Mouse (Mus musculus) gastrocnemius, postnatal 36 days (tissue): ENCODE data around the gene Fga. TPM values are rescaled to one million over a fixed set of nuclear protein-coding genes. Genes with fewer than 3 reads are reported as not detected.

Experiments used
- DNase-seq, 2 experiments: peaks; one replicate each; pipeline ENCODE4 v3.0.0; 2022
- intact Hi-C: fragments of 180-260 bp; cut with DNase I; formaldehyde crosslinking; loops from one replicate; pipeline ENCODE4 v1.15.1; 2025
- long read RNA-seq, 2 experiments: library from polyadenylated mRNA; stranded (forward); transcript quantifications; one replicate each; pipeline ENCODE4 v2.0.0; 2021
- total RNA-seq, 2 experiments: library from RNA; stranded (reverse); gene quantifications; 2 replicates each; pipeline ENCODE4 v1.2.3; 2021

Gene Fga
- under 1 TPM in 1 of 2 experiments, not detected in 1; 0.59 TPM for total RNA-seq
- long read RNA-seq, experiment 1, result 0 reads
- long read RNA-seq, experiment 2, result 0 reads

DNA sequence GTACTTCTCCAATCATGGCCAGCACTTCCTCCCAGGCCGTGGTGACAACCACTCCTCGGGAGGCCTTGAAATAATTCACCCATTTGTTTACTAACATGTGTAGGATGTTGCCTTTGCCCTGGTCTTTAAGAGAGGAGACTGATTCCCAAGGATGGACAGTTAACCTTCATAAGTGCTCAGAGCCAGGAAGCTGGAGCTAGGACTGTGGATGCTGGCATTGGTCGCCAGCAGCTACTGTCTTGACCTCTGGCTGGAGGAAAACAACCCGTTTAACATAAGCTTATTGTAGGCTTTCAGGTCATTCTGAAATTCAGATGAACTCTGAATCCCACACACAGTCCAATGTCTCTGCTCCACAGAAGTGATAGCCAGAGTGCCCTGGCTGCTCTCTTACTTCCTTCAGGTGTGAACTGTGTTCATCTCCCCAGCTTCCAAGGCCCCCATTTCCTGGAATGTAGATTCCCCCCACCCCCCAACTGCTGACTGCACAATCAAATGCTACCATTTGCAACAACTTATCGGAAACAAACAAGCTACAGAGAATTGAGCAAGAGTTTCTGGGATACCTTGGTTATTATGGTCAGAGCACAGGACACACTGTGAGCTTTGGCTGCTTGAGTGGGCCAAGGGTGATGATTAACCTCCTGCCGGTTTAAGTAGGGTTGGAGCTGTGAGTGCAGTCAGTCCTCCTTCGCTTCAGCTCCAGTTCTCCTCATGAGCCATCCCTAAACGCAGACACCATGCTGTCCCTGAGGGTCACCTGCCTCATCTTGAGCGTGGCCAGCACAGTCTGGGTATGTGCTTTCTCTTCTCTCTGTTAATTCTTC is at the start of gene Fga:
Gene Fga, plus strand, starts transcription at position 602 of the 827 bp plus-strand sequence.
- intact Hi-C loops, result no loop called here

DNA sequence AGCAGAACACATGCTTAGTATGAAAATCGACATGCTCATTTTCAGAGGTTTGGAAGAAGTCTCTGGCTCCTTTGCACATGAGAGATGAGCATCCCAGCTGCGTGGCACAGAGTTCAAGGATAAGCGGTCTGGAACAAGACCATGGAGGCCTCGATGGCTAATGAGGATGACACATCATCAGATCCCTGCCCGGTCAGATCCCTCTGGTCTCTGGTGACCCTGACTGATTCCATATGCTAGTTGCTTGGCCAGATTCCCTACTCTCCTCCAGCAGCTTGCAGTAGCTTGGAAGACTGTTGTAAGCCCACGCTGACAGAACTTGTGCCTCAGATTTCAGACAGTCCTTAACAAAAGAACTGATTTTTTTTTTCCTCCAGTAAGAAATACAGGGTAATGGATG is 45.1 kb upstream of the Fga start:
- DNase-seq, result peak in 1 of 2 experiments; percentile 21
- intact Hi-C loops, result no loop called here

More for the DNA sequence above, at the start of gene Fga:
- DNase-seq, result no peak

DNA sequence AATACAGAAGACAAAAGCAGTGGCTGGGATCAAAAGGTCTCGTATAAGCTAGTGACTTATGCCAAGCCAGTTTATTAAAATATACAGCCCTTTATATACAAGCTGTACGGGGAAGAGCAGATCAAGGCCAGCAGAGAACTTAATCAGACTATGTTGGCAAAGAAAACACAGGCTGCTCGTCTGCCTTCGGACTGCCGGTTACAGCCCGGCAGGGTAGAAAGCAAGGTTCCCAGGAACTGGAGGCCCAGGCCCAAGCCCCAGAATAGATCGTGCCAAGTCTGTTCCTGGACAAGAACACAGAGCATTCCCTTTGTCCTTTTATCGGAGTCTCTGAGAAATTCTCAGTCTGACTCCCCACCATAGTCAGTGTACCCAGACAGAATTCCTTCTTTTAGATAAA is 44.0 kb upstream of the Fga start:
- intact Hi-C loops, result no loop called here
- DNase-seq, result no peak

DNA sequence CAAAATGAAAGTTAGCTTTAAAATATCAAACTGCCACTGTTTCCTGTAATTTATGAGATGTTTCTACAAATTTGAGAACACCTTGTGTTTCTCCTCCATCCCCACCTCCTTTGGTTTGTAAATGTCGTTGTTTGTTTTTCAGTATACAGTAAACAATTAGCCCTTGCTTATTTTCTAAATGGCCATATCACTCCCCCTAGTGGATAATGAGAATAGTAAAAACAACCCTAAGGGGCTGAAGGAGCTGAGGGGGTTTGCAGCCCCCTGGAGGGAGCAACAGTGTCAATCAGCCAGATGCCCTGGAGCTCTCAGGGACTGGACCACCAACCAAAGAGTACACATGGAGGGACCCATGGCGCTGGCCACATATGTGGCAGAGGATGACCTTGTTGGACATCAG is 41.0 kb upstream of the Fga start:
- no peak for DNase-seq
- intact Hi-C loops, result loop anchor here (5.0 kb wide), 1 partner anchor 108 kb away; the partner anchor contains the start of gene Rbm46

DNA sequence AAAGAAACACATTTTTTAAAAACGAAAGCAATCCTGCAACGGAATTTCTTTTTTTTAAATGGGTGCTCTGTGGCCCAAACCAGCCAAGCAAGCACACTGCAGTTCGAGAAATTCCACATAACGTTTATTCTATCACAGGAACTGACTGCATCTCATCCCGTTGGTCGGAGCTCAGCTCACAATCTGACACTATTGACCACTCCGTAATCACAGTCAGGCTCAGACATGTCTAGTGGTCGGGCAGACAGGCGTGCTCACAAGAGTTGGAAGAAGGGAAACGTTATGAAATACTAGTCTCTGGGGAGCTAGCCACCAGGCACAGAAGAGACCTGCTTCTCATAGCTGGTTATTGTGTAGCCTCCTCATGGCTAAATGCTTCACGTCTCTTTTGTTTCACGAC is 33.9 kb upstream of the Fga start:
- DNase-seq, result no peak
- intact Hi-C loops, result no loop called here

DNA sequence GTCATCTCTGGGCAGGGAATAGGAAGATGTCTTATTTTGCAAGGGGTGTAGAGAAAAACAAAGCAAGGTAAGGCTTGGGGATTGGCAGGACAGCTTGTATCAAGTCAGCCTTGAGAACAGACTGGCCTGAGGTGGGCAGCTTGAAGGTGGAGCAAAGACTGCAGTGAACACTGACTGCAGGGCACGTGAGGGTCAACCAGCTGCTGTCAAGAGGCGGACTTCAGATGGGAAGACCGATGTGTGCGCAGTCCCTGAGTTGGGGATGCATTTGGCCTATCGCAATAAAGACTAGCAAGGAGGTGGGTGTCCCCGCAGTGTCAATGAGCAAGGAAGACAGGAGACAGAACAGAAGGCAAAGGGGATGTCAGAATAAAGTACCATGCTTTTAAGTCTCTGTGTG is 32.9 kb upstream of the Fga start:
- intact Hi-C loops, result no loop called here
- no peak for DNase-seq

DNA sequence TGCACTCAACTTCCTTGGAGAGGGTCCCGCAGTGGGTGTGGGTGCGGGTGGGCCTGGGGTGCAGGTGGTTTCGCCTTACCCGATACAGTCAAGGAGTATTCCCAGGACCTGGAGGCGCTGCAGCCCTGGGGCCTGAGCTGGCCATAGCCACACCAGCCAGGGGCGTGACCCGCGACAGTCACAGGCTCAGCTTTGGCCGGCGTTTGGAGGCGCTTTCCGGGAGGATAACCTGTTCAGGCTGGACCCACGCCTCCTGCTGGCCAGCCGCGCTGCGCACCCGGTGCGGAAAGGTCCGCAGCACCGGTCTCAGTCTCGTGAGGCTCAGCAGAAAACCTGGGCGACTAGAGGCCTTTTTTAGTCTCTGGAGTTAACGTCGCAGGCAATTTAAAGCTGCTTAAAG is 30.5 kb upstream of the Fga start:
- intact Hi-C loops, result loop anchor here (5.0 kb wide), 1 partner anchor 277 kb away; no protein-coding TSS in a partner anchor

DNA sequence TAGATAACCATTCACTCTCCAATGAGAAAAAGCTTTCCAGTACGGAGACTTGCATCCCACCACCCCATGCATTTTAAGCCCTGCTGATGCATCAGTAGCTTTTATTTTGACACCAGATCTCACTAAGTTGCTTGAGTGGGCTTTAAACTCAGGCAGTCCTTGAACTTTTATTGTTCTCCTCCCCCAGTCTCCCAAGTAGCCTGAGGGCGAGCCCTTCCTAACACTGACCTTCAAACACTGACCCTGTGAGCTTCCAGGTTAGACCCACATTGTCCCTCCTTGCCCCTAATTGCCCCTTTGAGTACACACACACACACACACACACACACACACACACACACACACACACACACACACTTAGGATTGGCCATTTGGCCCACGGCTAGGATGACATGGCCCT is 29.2 kb upstream of the Fga start:
- DNase-seq, result no peak
- intact Hi-C loops, result loop anchor here (5.0 kb wide), 1 partner anchor 276 kb away; no protein-coding TSS in a partner anchor

More for the DNA sequence above, 30.5 kb upstream of the Fga start:
- peak; percentile 27 to 28 for DNase-seq

DNA sequence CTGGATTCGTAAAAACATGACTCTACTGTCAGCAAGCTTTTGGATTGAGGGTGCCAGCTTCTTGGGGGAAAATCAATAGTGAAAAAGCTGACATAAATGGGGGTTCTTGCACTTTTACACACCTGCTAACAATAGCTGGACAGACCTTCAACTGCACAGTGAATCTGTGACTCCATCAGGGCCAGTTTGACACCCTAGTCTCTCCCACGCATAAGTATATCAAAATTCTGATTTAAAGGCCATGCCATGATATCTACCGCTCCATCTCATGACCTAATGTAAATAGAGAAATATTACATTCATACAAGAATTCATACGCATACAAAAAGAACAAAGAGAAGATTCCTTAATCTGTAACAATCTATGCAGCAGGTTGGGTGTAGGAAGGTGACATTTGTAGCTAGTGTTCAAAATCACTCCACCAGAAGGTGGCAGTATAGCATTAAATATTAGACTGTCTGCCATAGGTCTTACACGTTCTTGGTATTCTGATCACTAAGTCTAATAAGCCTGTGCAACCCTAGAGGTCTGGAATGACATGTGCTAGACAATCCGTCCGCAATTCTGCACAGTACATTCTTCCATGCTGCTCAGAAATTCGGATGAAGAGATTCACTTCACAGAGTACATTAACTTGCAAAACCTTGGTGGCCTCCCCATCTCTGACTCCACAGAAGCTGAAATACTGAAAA is 27.0 kb upstream of the Fga start:
- no peak for DNase-seq
- intact Hi-C loops, result loop anchor here (1.0 to 5.0 kb wide), 2 partner anchors 55 to 273 kb away; no protein-coding TSS in a partner anchor

DNA sequence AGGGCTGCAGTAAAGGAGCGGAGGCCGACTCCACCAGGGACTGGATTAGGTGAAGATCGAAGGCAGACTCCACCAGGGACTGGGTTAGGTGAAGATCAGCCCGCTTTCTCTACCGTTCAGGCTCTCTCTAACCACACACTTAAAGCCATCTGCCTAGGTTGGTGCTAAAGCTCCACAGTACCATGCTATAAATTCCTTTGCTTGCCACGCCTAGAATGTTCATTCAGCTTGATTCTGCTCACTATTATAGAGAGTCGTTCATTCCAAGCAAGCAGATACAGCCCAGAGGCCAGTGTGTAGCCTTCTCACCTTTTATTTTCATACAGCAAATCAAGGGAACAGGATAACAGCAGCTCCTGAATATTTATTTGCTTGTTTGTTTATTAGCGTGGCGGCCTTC is 25.9 kb upstream of the Fga start:
- DNase-seq, result no peak

DNA sequence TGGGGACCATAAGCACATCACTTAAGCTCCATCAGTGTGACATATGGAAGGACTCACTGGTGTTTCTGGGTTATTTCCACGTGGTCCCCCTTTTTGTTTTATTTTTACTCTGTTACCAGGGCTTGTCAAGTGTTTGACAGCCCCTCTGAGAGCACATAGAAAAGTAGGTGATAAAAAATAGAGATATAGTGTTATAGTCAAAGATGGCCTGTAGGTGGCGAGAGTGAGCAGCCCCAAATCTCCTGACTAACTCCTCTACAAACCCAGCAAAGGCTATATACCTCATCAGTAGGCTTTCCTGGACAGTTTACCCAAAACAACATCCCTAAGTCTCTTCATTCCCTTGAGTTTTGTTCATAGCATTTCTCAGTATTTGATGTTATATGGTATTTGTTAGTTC is 23.7 kb upstream of the Fga start:
- no peak for DNase-seq
- intact Hi-C loops, result no loop called here

More for the DNA sequence above, 25.9 kb upstream of the Fga start:
- intact Hi-C loops, result loop anchor here (1.0 to 5.0 kb wide), 3 partner anchors 54 to 272 kb away; no protein-coding TSS in a partner anchor

DNA sequence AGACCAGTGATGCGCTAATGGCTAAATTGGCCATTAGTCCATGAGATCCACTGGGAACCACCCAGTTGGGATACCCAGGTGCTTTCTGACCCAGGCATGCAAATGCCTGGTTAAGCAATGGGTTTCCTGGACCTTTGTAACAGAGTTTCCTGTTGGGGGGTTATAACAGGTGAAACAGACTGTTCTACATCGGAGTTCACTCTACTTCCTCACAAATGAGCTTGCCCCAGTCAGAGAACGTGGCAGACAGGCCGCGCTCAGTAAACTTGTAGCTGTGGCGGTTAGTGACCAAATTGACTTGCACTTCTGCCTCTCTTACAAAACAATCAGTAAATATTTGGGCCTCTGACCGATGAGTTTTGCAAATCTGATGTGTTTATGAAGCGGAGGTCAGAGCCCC is 22.8 kb upstream of the Fga start:
- no peak for DNase-seq
- intact Hi-C loops, result no loop called here

DNA sequence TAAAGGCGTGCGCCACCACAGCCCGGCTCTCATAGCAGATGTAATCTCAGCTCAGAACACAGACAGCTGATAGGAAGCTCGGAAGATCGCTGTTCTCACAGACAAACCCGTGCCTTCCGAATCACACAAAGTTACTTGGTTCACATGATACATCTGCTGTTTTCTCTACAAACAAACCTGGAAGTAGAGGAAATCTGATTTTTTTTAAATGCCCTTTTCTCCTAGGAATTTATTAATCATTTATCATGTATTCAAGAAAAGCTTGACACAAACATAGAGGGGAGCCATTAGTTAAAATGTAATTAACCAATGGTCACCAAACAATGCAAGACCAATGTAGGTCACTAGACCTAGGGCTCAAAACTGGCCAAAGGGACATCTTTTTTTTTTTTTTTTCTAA is 21.1 kb upstream of the Fga start:
- DNase-seq, result no peak
- intact Hi-C loops, result no loop called here

DNA sequence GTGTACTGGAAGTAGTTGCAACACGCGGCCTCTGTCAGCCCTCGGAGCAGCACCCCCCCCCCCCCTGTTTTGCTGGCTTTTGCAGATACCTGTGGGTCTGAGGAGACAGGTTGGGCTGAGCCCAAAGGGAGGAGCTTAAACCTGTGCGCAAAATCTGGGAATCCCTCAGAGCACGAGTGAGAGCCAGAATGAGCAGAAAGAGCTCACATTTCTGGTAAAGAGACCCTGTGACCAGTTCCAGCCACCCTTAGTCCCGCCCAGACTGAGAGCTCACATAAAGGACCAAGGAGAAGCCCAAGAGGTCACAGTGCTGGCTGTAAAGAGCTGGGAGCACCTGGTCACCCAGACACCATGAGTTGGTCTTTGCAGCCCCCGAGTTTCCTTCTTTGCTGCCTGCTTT is 18.3 kb upstream of the Fga start, which contains the start of gene Fgg:
Gene Fgg, plus strand, starts transcription at position 168 of the 400 bp plus-strand sequence.
- intact Hi-C loops, result no loop called here
- no peak for DNase-seq

DNA sequence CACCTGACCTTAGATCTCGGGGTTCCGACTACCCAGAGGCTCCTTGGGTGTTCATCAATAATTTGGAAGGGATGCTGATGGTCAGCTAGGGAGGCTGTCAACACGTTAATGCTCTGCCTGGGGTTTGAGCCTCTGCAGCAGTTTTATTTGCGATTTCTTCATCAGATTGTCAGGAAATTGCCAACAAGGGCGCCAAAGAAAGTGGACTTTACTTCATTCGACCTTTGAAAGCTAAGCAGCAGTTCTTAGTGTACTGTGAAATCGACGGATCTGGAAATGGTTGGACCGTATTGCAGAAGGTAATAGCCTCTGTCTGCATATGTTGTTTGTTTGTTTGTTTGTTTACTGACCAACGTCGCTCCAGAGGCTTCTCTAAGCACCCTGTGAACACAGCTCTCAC is 15.6 kb upstream of the Fga start:
- DNase-seq, result no peak
- intact Hi-C loops, result no loop called here

DNA sequence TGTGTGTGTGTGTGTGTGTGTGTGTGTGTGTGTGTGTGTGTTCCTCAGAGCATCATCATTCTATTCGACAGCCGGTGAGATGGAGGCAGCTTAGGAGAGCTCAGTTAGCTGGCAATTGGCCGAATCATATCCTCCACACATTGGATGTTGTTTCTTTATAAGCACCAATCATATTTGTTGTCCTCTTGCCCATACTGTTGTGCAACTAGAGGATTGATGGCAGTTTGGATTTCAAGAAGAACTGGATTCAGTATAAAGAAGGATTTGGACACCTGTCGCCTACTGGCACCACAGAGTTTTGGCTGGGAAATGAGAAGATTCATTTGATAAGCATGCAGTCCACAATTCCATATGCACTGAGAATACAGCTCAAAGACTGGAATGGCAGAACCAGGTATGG is 14.7 kb upstream of the Fga start:
- DNase-seq, result no peak
- intact Hi-C loops, result no loop called here

DNA sequence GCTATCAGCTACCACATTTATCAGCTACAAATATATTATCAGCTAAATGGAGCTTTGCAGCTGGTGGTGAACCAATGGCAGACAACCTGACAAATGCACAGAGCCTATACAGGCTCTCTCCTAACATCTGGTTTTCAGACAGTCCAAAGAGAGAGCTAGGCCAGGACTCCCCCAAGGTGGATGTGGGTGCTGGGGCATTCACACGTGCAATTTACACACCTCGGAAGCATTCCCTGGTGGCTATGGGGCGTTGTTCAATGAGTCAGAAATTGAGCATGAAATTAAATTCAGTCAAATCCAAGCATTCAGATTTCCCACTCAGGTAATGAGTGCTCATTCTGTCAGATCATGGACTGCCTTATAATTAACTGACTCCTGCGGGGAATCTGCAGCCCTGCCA is 14.3 kb upstream of the Fga start:
- intact Hi-C loops, result no loop called here

DNA sequence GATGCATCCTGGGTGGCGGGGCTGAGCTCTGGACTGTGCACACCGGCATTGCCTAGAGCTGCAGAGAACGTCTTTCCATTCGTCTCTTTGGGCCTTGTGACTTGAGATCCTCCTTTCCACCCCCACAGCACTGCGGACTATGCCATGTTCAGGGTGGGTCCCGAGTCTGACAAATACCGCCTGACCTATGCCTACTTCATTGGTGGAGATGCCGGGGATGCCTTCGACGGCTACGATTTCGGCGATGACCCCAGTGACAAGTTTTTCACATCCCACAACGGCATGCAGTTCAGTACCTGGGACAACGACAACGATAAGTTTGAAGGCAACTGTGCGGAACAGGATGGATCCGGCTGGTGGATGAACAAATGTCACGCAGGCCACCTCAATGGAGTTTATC is 13.2 kb upstream of the Fga start:
- intact Hi-C loops, result no loop called here
- DNase-seq, result no peak

More for the DNA sequence above, 14.3 kb upstream of the Fga start:
- DNase-seq, result no peak

DNA sequence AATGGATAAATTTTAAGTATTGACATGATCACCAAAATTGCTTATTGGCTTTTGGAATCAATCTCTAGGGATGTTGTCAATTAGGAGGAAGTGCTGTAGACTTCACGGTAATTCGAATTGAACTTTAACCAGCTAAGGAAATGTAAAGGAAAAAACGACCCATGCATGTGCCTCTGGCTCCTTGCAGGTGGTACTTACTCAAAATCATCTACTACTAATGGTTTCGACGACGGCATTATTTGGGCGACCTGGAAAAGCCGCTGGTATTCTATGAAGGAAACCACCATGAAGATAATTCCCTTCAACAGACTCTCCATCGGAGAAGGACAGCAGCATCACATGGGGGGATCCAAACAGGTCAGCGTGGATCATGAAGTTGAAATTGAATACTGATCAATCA is 11.9 kb upstream of the Fga start:
- intact Hi-C loops, result no loop called here

DNA sequence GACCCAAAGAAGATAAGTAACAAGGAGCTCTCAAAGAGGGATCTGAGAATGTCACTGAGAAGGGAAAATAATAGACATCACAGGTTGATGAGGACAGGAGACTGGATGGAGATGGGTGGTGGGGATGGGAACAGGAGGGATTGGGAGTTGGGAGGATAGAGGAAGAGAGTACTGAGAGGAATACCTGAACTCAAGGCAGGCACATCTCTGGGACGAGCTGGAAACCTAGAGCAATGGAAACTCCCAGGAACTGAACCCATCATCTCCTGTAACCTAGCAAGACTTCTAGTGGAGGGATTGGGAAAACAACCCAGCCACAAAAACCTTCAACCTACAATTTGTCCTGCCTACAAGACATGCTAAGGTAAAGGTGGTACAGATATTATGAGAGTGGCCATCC is 9.6 kb upstream of the Fga start:
- intact Hi-C loops, result no loop called here
- no peak for DNase-seq

More for the DNA sequence above, 11.9 kb upstream of the Fga start:
- DNase-seq, result no peak

DNA sequence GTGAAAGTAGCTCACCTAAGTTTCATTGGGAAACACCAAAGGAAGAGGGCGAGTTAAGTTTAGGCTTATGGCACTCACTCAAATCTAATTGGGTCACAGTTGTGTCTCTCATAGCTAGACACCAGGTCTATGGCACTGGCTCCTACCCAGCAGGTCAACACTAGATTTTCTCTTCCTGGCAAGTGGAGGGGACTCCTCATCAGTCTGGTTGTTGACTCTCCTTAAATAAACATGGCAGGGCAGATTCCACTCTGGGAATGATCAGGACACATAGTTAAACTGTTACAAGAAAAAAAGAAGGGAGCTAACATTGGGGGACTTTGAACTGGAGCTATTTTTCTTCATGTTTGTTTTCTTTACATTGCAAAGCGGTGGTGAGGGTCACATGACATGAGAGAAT is 5.5 kb upstream of the Fga start:
- intact Hi-C loops, result no loop called here

More for the DNA sequence above, 5.5 kb upstream of the Fga start:
- DNase-seq, result no peak
